Mouse (Mus musculus): ENCODE measurements around the gene Grhl3. TPM values are rescaled to one million over a fixed set of nuclear protein-coding genes. Genes with fewer than 3 reads are reported as not detected.

Gene Grhl3
- polyA plus RNA-seq, 1 experiment from 2014 or later = 5.4 TPM

Small RNA genes lying within 50 kb of the gene (microRNA-seq; reads per million reads assigned to microRNA genes)
- not detected for gene Gm25317

Other genes with a start within 250 kb of the Grhl3 start
- 134 and 152 TPM in 2 replicates for gene Srrm1, start 220.3 kb downstream of the Grhl3 start, polyA plus RNA-seq (2015; fragmentation: Nextera tagmentation; extraction: Ambion mirVana)
- gene Ncmap, start 175.4 kb downstream of the Grhl3 start, polyA plus RNA-seq (2015; fragmentation: Nextera tagmentation; extraction: Ambion mirVana) = 0.55 and 3.0 TPM in 2 replicates
- gene Rcan3, start 139.8 kb downstream of the Grhl3 start, polyA plus RNA-seq (2015; fragmentation: Nextera tagmentation; extraction: Ambion mirVana) = 8.6 and 10.3 TPM in 2 replicates
- 0.34 and 0.43 TPM in 2 replicates for gene Stpg1, start 78.8 kb downstream of the Grhl3 start, polyA plus RNA-seq (2015; fragmentation: Nextera tagmentation; extraction: Ambion mirVana)
- gene Nipal3, start 78.6 kb downstream of the Grhl3 start, polyA plus RNA-seq (2015; fragmentation: Nextera tagmentation; extraction: Ambion mirVana) = 4.1 and 5.2 TPM in 2 replicates
- gene Ifnlr1, start 112.7 kb upstream of the Grhl3 start, polyA plus RNA-seq (2015; fragmentation: Nextera tagmentation; extraction: Ambion mirVana) = 0.64 and 0.94 TPM in 2 replicates
- gene Il22ra1, start 154.5 kb upstream of the Grhl3 start, polyA plus RNA-seq (2015; fragmentation: Nextera tagmentation; extraction: Ambion mirVana) = 0.06 TPM in 2 replicates
- 0.20 and 0.52 TPM in 2 replicates for gene Myom3, start 186.1 kb upstream of the Grhl3 start, polyA plus RNA-seq (2015; fragmentation: Nextera tagmentation; extraction: Ambion mirVana)